34 mouse cellular contexts compared by ENCODE assay signal in genomic region chr3:146142523-146142922, GRCm38 (mm10). TPM values are rescaled to one million over a fixed set of nuclear protein-coding genes. Genes with fewer than 3 reads are reported as not detected.
DNase-seq lines count a peak whose midpoint lies in the region; ATAC-seq and TF ChIP-seq lines count a peak whose summit lies in the region.
"Had no signal": no experiment of that assay in that cellular context is flagged by ENCODE, and none has a peak within 500 bp of the region (broad histone marks: within the 10 kb centered on the region; RNA-seq: fewer than 3 reads in every experiment).

No protein-coding gene starts in this region.

- no peak for TF ChIP-seq POLR2A in testis, adult 2 months (IDR thresholded peaks at IDR 0.05; ENCODE audit: control insufficient read depth, low read depth, low read length)

- no peaks in the 10 kb centered on the region for H3K36me3 ChIP-seq in midbrain, embryonic 14.5 days (ENCODE audit: control insufficient read depth, insufficient read depth, low read length)
- no peaks in the 10 kb centered on the region for H3K36me3 ChIP-seq in midbrain, embryonic 11.5 days (ENCODE audit: control insufficient read depth, insufficient read depth, low read length)
- H3K36me3 ChIP-seq in testis, adult 2 months (ENCODE audit: control insufficient read depth, insufficient read depth, low read length), result no peaks in the 10 kb centered on the region
- H3K36me3 ChIP-seq: embryonic facial prominence, embryonic 12.5 days; embryonic facial prominence, embryonic 15.5 days; hindbrain, embryonic 13.5 days had no signal

- DNase-seq in midbrain, embryonic 14.5 days, result peak; percentile 21
- no peak for DNase-seq in midbrain, embryonic 11.5 days (ENCODE audit: low spot score, missing footprints)
- DNase-seq in testis, postnatal 14 days (ENCODE audit: low spot score), result no peak
- DNase-seq in ZHBTc4 (ENCODE audit: low read depth, low spot score), result peak; percentile 19
- DNase-seq in thymus, postnatal 36 days, result no peak
- DNase-seq in right cerebral cortex, adult 18-20 months, result no peak
- DNase-seq: adrenal gland, adult 2 months; adrenal gland, postnatal 14 days; cerebellum, adult 18-20 months; cerebellum, adult 9-10 months; cerebellum, postnatal 14 days; forebrain, postnatal 0 days; gastrocnemius, adult 2 months; gastrocnemius, postnatal 14 days had no signal

- ATAC-seq in midbrain, embryonic 14.5 days (ENCODE audit: low FRiP score, low TSS enrichment), result no peak
- ATAC-seq in midbrain, embryonic 11.5 days (ENCODE audit: low FRiP score), result no peak
- ATAC-seq in megakaryocyte, adult 5-6 weeks (ENCODE audit: poor library complexity, severe bottlenecking), result peak; percentile 51; the same call in 1 of the 2 replicates
- ATAC-seq: CD4-positive, CD25-positive, alpha-beta regulatory T cell, adult 4 months; forebrain, embryonic 14.5 days; forebrain, postnatal 0 days; hindbrain, embryonic 16.5 days; inflammation-experienced regulatory T-cells, adult 6 months had no signal

- no peak overlapping the region for H3K4me3 ChIP-seq in midbrain, embryonic 14.5 days (replicated peaks; ENCODE audit: low read depth, low read length)
- H3K4me3 ChIP-seq in midbrain, embryonic 11.5 days (ENCODE audit: low read depth, low read length), result no peak overlapping the region
- peak overlapping the region; percentile 37; the same call in 1 of the 2 replicates for H3K4me3 ChIP-seq in testis, adult 2 months (ENCODE audit: control insufficient read depth, low read depth, low read length)
- H3K4me3 ChIP-seq: embryonic facial prominence, embryonic 12.5 days; embryonic facial prominence, embryonic 15.5 days; gastrocnemius, adult 2 months; hindbrain, embryonic 13.5 days had no signal

- no peak overlapping the region for H3K27ac ChIP-seq in midbrain, embryonic 14.5 days (replicated peaks; ENCODE audit: low read depth, low read length)
- no peak overlapping the region for H3K27ac ChIP-seq in midbrain, embryonic 11.5 days (ENCODE audit: low read depth, low read length)
- no peak overlapping the region for H3K27ac ChIP-seq in testis, adult 2 months (ENCODE audit: control insufficient read depth, insufficient read depth, low read depth, low read length)
- H3K27ac ChIP-seq: embryonic facial prominence, embryonic 12.5 days; embryonic facial prominence, embryonic 15.5 days; gastrocnemius, adult 2 months; hindbrain, embryonic 13.5 days had no signal

- no peak overlapping the region for H3K9ac ChIP-seq in midbrain, embryonic 14.5 days (replicated peaks; ENCODE audit: low read length)
- no peak overlapping the region for H3K9ac ChIP-seq in midbrain, embryonic 11.5 days (ENCODE audit: low read length)
- H3K9ac ChIP-seq: embryonic facial prominence, embryonic 12.5 days; embryonic facial prominence, embryonic 15.5 days; forebrain, postnatal 0 days; hindbrain, embryonic 13.5 days had no signal

- no peaks in the 10 kb centered on the region for H3K9me3 ChIP-seq in midbrain, embryonic 14.5 days (ENCODE audit: control insufficient read depth, low read length)
- H3K9me3 ChIP-seq in midbrain, embryonic 11.5 days (ENCODE audit: control insufficient read depth, low read length), result no peaks in the 10 kb centered on the region
- H3K9me3 ChIP-seq: embryonic facial prominence, embryonic 15.5 days had no signal

- H3K4me2 ChIP-seq in midbrain, embryonic 14.5 days (ENCODE audit: low read length), result no peak overlapping the region
- H3K4me2 ChIP-seq in midbrain, embryonic 11.5 days, result no peak overlapping the region
- H3K4me2 ChIP-seq: embryonic facial prominence, embryonic 12.5 days; embryonic facial prominence, embryonic 15.5 days; heart, embryonic 11.5 days; hindbrain, embryonic 13.5 days had no signal

- TF ChIP-seq CTCF in testis, adult 2 months (IDR thresholded peaks at IDR 0.05; ENCODE audit: control insufficient read depth, insufficient read depth, insufficient replicate concordance, low read depth, low read length), result no peak

- WGBS in midbrain, embryonic 14.5 days, result 80% methylated on average over 7 of the region's 7 CpGs
- 84% methylated on average over 7 of the region's 7 CpGs for WGBS in midbrain, embryonic 11.5 days

- no peaks in the 10 kb centered on the region for H3K27me3 ChIP-seq in midbrain, embryonic 14.5 days (ENCODE audit: control insufficient read depth, insufficient read depth, low read length)
- no peaks in the 10 kb centered on the region for H3K27me3 ChIP-seq in midbrain, embryonic 11.5 days (ENCODE audit: control insufficient read depth, insufficient read depth, low read length)
- H3K27me3 ChIP-seq in testis, adult 2 months (ENCODE audit: control insufficient read depth, insufficient read depth, low read length), result no peaks in the 10 kb centered on the region
- H3K27me3 ChIP-seq: embryonic facial prominence, embryonic 12.5 days; embryonic facial prominence, embryonic 15.5 days had no signal

- H3K4me1 ChIP-seq in midbrain, embryonic 14.5 days (ENCODE audit: control insufficient read depth, insufficient read depth, low read length), result no peaks in the 10 kb centered on the region
- H3K4me1 ChIP-seq in midbrain, embryonic 11.5 days (ENCODE audit: control insufficient read depth, insufficient read depth, low read length), result no peaks in the 10 kb centered on the region
- H3K4me1 ChIP-seq in testis, adult 2 months (ENCODE audit: control insufficient read depth, insufficient read depth, low read length), result no peaks in the 10 kb centered on the region; the same call in 1 of the 2 replicates
- H3K4me1 ChIP-seq: embryonic facial prominence, embryonic 12.5 days; embryonic facial prominence, embryonic 15.5 days; hindbrain, embryonic 13.5 days had no signal

RNA-seq across cellular contexts. Expression of gene Mcoln2, which starts 7.1 kb away (rescaled TPM):
- 0.30 TPM in 1 of 2 replicates, not detected in the other for polyA plus RNA-seq in midbrain, embryonic 14.5 days (2014; fragmentation: Nextera tagmentation; extraction: Ambion mirVana)
- 0.37 and 0.46 TPM in 2 replicates for polyA plus RNA-seq in midbrain, embryonic 11.5 days (2014; fragmentation: Nextera tagmentation; extraction: Ambion mirVana)
- 0.32 and 0.34 TPM in 2 replicates for polyA plus RNA-seq in testis, adult 2 months (2012; rRNA removed)
- 0.47 and 3.3 TPM in 2 replicates for total RNA-seq in megakaryocyte, adult 5-6 weeks (2015)
- 0.33 and 2.2 TPM in 2 replicates for total RNA-seq in megakaryocyte, adult 5-6 weeks (2017)
- total RNA-seq: adrenal gland, adult 2 months had no signal
- polyA plus RNA-seq: adrenal gland, adult 2 months; frontal cortex, adult 2 months had no signal

RNA-seq across cellular contexts. Expression of gene Mcoln3, which starts 25.3 kb away (rescaled TPM):
- 0.20 and 0.61 TPM in 2 replicates for polyA plus RNA-seq in midbrain, embryonic 14.5 days (2014; fragmentation: Nextera tagmentation; extraction: Ambion mirVana)
- polyA plus RNA-seq in midbrain, embryonic 11.5 days (2014; fragmentation: Nextera tagmentation; extraction: Ambion mirVana), result 3.6 and 5.1 TPM in 2 replicates
- 0.11 TPM in 1 of 2 replicates, not detected in the other for polyA plus RNA-seq in testis, adult 2 months (2012; rRNA removed)
- not detected in 2 replicates for total RNA-seq in megakaryocyte, adult 5-6 weeks (2015)
- total RNA-seq in megakaryocyte, adult 5-6 weeks (2017), result 0.07 TPM in 1 of 2 replicates, not detected in the other
- total RNA-seq: adrenal gland, adult 2 months; adrenal gland, postnatal 14 days; gastrocnemius, adult 2 months; gastrocnemius, postnatal 14 days; heart, adult 8-10 months; heart, postnatal 25 days; MEL had no signal
- polyA plus RNA-seq: adrenal gland, adult 2 months; C2C12; frontal cortex, adult 2 months had no signal

RNA-seq across cellular contexts. Expression of gene Wdr63, which starts 34.6 kb away (rescaled TPM):
- polyA plus RNA-seq in midbrain, embryonic 14.5 days (2014; fragmentation: Nextera tagmentation; extraction: Ambion mirVana), result 0.51 and 0.83 TPM in 2 replicates
- not detected in 2 replicates for polyA plus RNA-seq in midbrain, embryonic 11.5 days (2014; fragmentation: Nextera tagmentation; extraction: Ambion mirVana)
- polyA plus RNA-seq in testis, adult 2 months (2012; rRNA removed), result 61.5 and 63.7 TPM in 2 replicates
- not detected in 2 replicates for total RNA-seq in megakaryocyte, adult 5-6 weeks (2015)
- total RNA-seq in megakaryocyte, adult 5-6 weeks (2017), result not detected in 2 replicates
- total RNA-seq: adrenal gland, adult 2 months; common myeloid progenitor, adult 5-6 weeks; gastrocnemius, adult 2 months; gastrocnemius, postnatal 14 days; gastrocnemius, postnatal 4 days; heart, adult 8-10 months; heart, postnatal 25 days; hematopoietic stem cell, adult 5-6 weeks; MEL had no signal
- polyA plus RNA-seq: adrenal gland, adult 2 months; CD4-positive, CD25-positive, alpha-beta regulatory T cell, adult 4 months; frontal cortex, adult 2 months; heart, embryonic 14.5 days; heart, postnatal 0 days had no signal

Comparison
In these comparisons a context has a peak if more than half of its experiments do, and no peak if none do; other contexts are left out.
1. DNase-seq: peak in midbrain, embryonic 14.5 days (single experiment) and ZHBTc4 (single experiment); none in midbrain, embryonic 11.5 days (single experiment), testis, postnatal 14 days (single experiment), thymus, postnatal 36 days (0 of 2) and right cerebral cortex, adult 18-20 months (single experiment).
2. RNA of gene Wdr63, which starts 34.6 kb away (polyA plus RNA-seq): 61.5 to 63.7 TPM in testis, adult 2 months; 0.51 to 0.83 TPM in midbrain, embryonic 14.5 days and not detected in midbrain, embryonic 11.5 days; every median in the first group is over 10 times any median in the second.